Mouse (Mus musculus) olfactory bulb, adult 2 months (tissue): ENCODE data around the gene Polr2e.

ENCODE experiments used
- CTCF ChIP-seq: fragments of 200-500 bp; IDR thresholded peaks from 2 replicates; pipeline ENCODE4 v1.5.1; 2012; ENCODE audit warnings: low read depth, mild to moderate bottlenecking, low read length, moderate library complexity; ENCODE audit not compliant: insufficient read depth
- POLR2A ChIP-seq: fragments of 200-500 bp; IDR thresholded peaks from 2 replicates; pipeline ENCODE4 v1.6.1; 2012; ENCODE audit warnings: mild to moderate bottlenecking, low read depth, low read length, moderate library complexity; ENCODE audit not compliant: insufficient read depth

DNA sequence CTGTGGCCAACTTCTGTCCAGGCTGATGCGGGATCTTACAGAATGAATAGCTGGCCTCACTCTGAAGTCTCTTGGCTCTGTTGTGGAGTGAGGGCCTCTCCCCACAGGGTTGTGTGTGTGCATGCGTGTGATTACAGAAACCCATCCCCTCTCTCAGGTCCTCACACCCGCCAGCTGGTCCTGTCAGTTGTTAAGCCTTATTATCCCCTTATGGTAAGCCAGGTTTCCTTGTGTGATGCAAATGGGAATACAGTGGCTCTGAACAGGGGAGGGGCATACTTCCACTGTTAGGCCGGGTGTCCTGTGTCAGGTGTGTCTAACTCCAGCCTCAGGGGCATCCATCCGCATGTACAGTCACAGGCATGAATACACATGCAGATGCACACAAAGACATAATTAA, 6.2 kb upstream of the Polr2e start:
- no peak for TF ChIP-seq CTCF
- TF ChIP-seq POLR2A: no peak
